Mouse (Mus musculus) lung, postnatal 0 days (tissue): Measurements from ENCODE around the gene Pes1.

Source experiments
- CTCF ChIP-seq: IDR thresholded peaks from 2 replicates; pipeline ENCODE4 v1.5.1; 2016; ENCODE audit warnings: antibody characterized with exemption, mild to moderate bottlenecking
- EP300 ChIP-seq: IDR thresholded peaks from 2 replicates; pipeline ENCODE4 v1.6.1; 2016; ENCODE audit warnings: antibody characterized with exemption, mild to moderate bottlenecking, control low read depth

DNA sequence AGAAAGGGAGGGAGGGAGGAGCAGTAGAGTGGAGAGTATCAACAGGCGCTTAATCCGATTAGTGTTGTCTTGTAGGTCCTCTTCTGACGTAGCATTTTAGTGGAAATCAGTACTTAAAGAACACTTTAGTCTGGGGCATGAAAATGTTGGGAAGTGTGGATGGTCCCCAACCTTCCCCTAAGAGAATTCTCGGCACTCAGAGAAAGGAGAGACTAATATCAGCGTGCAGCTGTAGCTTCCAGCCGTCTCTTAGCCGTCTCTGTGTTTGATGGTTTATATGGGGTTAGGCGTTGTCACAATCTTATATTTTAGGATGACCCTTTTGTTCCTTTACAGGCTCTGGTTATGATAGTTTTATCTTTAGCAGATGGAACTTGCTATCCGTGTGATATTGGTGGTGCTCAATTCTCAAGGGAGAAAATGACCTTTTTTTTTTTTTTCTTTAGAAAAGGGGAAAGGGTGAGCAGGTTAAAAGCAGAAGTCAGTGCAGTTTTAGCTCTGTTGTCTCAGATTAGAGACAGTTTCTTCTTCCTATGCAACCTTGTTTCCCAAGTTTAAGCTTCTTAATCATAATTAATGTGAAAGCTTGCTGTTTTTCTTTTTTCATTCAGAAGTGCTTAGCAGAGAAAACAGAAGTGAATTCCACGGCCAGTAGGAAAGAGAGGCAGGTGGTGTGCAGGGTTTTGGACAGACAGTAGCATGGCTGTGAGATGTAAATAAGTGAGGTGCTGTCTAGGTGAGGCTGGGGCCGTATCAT lies 819 bp downstream of the Pes1 start:
- TF ChIP-seq CTCF (no peak), EP300 (no peak)
